Mouse (Mus musculus) testis, adult 2 months (tissue): ENCODE data around the gene Gm20388.

ENCODE experiments used
- CTCF ChIP-seq: fragments of 200-500 bp; IDR thresholded peaks from 2 replicates; pipeline ENCODE4 v1.5.1; 2012; ENCODE audit warnings: low read depth, mild to moderate bottlenecking, inconsistent platforms, low read length, moderate library complexity; ENCODE audit not compliant: control insufficient read depth, insufficient read depth, insufficient replicate concordance
- POLR2A ChIP-seq: fragments of 200-500 bp; IDR thresholded peaks from 2 replicates; pipeline ENCODE4 v1.6.1; 2012; ENCODE audit warnings: low read depth, mild to moderate bottlenecking, inconsistent platforms, low read length, moderate library complexity; ENCODE audit not compliant: control insufficient read depth

GRCm38 (mm10) chr8:123271147-123271546 is 3360.5 kb downstream of the Gm20388 start:
- TF ChIP-seq CTCF (no peak), POLR2A (no peak)
